Mouse (Mus musculus) spleen, postnatal 14 days (tissue): ENCODE data around the gene Cmya5.
"Not testable (repeated sequence)": the region's sequence is repeated elsewhere in the genome, so short reads cannot be mapped to it uniquely, and the experiment has no call there.

Experiments
- DNase-seq, 2 experiments: peaks; one replicate each; pipeline ENCODE4 v3.0.0; 2021 to 2022; ENCODE audit warnings: low spot score in 2 of 2

The Cmya5 gene

GRCm38 (mm10) chr13:93122321-93122720 lies 22.2 kb downstream of the Cmya5 start:
- DNase-seq: no peak

GRCm38 (mm10) chr13:93117241-93117640 lies 27.3 kb downstream of the Cmya5 start:
- DNase-seq: no peak

- no peak for DNase-seq
Observed at GRCm38 (mm10) chr13:93102340-93103090, 42.0 kb downstream of the Cmya5 start.

GRCm38 (mm10) chr13:93098596-93098995 lies 45.9 kb downstream of the Cmya5 start:
- no peak for DNase-seq

GRCm38 (mm10) chr13:93096643-93097042 lies 47.9 kb downstream of the Cmya5 start:
- no peak for DNase-seq

- DNase-seq: no peak
Observed at GRCm38 (mm10) chr13:93095097-93095791, 49.3 kb downstream of the Cmya5 start.

- DNase-seq: peak in 1 of 2 experiments; percentile 40
Observed at GRCm38 (mm10) chr13:93094204-93094935, 50.2 kb downstream of the Cmya5 start.

GRCm38 (mm10) chr13:93093697-93094096 lies 50.8 kb downstream of the Cmya5 start:
- DNase-seq: no peak

- DNase-seq: no peak
Observed at GRCm38 (mm10) chr13:93092916-93093429, 51.6 kb downstream of the Cmya5 start.

GRCm38 (mm10) chr13:93091866-93092455 lies 52.6 kb downstream of the Cmya5 start:
- DNase-seq: no peak

GRCm38 (mm10) chr13:93091176-93091575 lies 53.3 kb downstream of the Cmya5 start:
- DNase-seq: no peak

- no peak for DNase-seq
Observed at GRCm38 (mm10) chr13:93089481-93089880, 55.0 kb downstream of the Cmya5 start.

- DNase-seq: no peak
Observed at GRCm38 (mm10) chr13:93085711-93086110, 58.8 kb downstream of the Cmya5 start.

- not testable (repeated sequence) for DNase-seq
Observed at GRCm38 (mm10) chr13:93082324-93082723, 62.2 kb downstream of the Cmya5 start.

GRCm38 (mm10) chr13:93080859-93081258 lies 63.7 kb downstream of the Cmya5 start:
- DNase-seq: no peak

- DNase-seq: no peak
Observed at GRCm38 (mm10) chr13:93074147-93074641, 70.3 kb downstream of the Cmya5 start.

GRCm38 (mm10) chr13:93073595-93073994 lies 70.9 kb downstream of the Cmya5 start:
- no peak for DNase-seq

GRCm38 (mm10) chr13:93072871-93073411 lies 71.6 kb downstream of the Cmya5 start:
- no peak for DNase-seq

GRCm38 (mm10) chr13:93070406-93070805 lies 74.1 kb downstream of the Cmya5 start:
- no peak for DNase-seq

GRCm38 (mm10) chr13:93069481-93069880 lies 75.0 kb downstream of the Cmya5 start:
- DNase-seq: no peak

- DNase-seq: no peak
Observed at GRCm38 (mm10) chr13:93068353-93068752, 76.2 kb downstream of the Cmya5 start.
